Mouse (Mus musculus): Measurements from ENCODE around the gene H2al1a. TPM values are rescaled to one million over a fixed set of nuclear protein-coding genes. Genes with fewer than 3 reads are reported as not detected.

Gene H2al1a
- polyA plus RNA-seq, 1 experiment from 2014 or later, result not detected

Other genes with a start within 250 kb of the H2al1a start
- gene H2al1b, start 3.2 kb downstream of the H2al1a start, polyA plus RNA-seq (2016; fragmentation: Nextera tagmentation; extraction: Ambion mirVana), result not detected in 2 replicates
- not detected in 2 replicates for gene H2al1c, start 6.4 kb downstream of the H2al1a start, polyA plus RNA-seq (2016; fragmentation: Nextera tagmentation; extraction: Ambion mirVana)
- not detected in 2 replicates for gene H2al1d, start 9.6 kb downstream of the H2al1a start, polyA plus RNA-seq (2016; fragmentation: Nextera tagmentation; extraction: Ambion mirVana)
- gene H2al1e, start 12.7 kb downstream of the H2al1a start, polyA plus RNA-seq (2016; fragmentation: Nextera tagmentation; extraction: Ambion mirVana), result not detected in 2 replicates
- gene H2al1f, start 15.9 kb downstream of the H2al1a start, polyA plus RNA-seq (2016; fragmentation: Nextera tagmentation; extraction: Ambion mirVana), result not detected in 2 replicates
- gene H2al1g, start 19.0 kb downstream of the H2al1a start, polyA plus RNA-seq (2016; fragmentation: Nextera tagmentation; extraction: Ambion mirVana), result not detected in 2 replicates
- not detected in 2 replicates for gene H2al1h, start 22.2 kb downstream of the H2al1a start, polyA plus RNA-seq (2016; fragmentation: Nextera tagmentation; extraction: Ambion mirVana)
- not detected in 2 replicates for gene H2al1i, start 25.4 kb downstream of the H2al1a start, polyA plus RNA-seq (2016; fragmentation: Nextera tagmentation; extraction: Ambion mirVana)
- not detected in 2 replicates for gene H2al1j, start 28.6 kb downstream of the H2al1a start, polyA plus RNA-seq (2016; fragmentation: Nextera tagmentation; extraction: Ambion mirVana)

Data from neural tube, embryonic 12.5 days (tissue).